Mouse (Mus musculus): ENCODE measurements around the gene Naa16.
"Not testable (repeated sequence)": the region's sequence is repeated elsewhere in the genome, so short reads cannot be mapped to it uniquely, and the experiment has no call there.

Gene Naa16

GRCm38 (mm10) chr14:79390265-79390926, at the start of gene Naa16:
TSS of gene Naa16 (minus strand) at chr14:79390778.
- peak; percentile 95 to 99 for DNase-seq (ENCODE audit: low spot score in 2 of 2)

GRCm38 (mm10) chr14:79434068-79434467, 43.5 kb upstream of the Naa16 start:
- no peak for DNase-seq (ENCODE audit: low spot score in 2 of 2)

- DNase-seq (ENCODE audit: low spot score in 2 of 2), result not testable (repeated sequence)
Observed at GRCm38 (mm10) chr14:79426730-79427365, 36.3 kb upstream of the Naa16 start.

- peak; percentile 91 to 94 for DNase-seq (ENCODE audit: low spot score in 2 of 2)
Observed at GRCm38 (mm10) chr14:79425979-79426729, 35.6 kb upstream of the Naa16 start, which contains the start of gene Kbtbd7. TSS of gene Kbtbd7 (plus strand) at chr14:79426511.

- peak in 1 of 2 experiments; percentile 54 for DNase-seq (ENCODE audit: low spot score in 2 of 2)
Observed at GRCm38 (mm10) chr14:79420083-79420685, 29.6 kb upstream of the Naa16 start.

- peak in 1 of 2 experiments; percentile 57 for DNase-seq (ENCODE audit: low spot score in 2 of 2)
Observed at GRCm38 (mm10) chr14:79413121-79413520, 22.5 kb upstream of the Naa16 start.

GRCm38 (mm10) chr14:79410662-79411061, 20.1 kb upstream of the Naa16 start:
- peak in 1 of 2 experiments; percentile 38 for DNase-seq (ENCODE audit: low spot score in 2 of 2)

- DNase-seq (ENCODE audit: low spot score in 2 of 2), result peak in 1 of 2 experiments; percentile 30
Observed at GRCm38 (mm10) chr14:79409278-79409830, 18.8 kb upstream of the Naa16 start.

GRCm38 (mm10) chr14:79407641-79408040, 17.1 kb upstream of the Naa16 start:
- DNase-seq (ENCODE audit: low spot score in 2 of 2), result no peak

GRCm38 (mm10) chr14:79397321-79398122, 6.9 kb upstream of the Naa16 start, which contains the start of gene Mtrf1:
TSS of gene Mtrf1 (plus strand) at chr14:79397772.
- peak; percentile 57 to 75 for DNase-seq (ENCODE audit: low spot score in 2 of 2)

GRCm38 (mm10) chr14:79394564-79394963, 4.0 kb upstream of the Naa16 start:
- peak; percentile 44 to 70 for DNase-seq (ENCODE audit: low spot score in 2 of 2)

GRCm38 (mm10) chr14:79393289-79393688, 2.7 kb upstream of the Naa16 start:
- DNase-seq (ENCODE audit: low spot score in 2 of 2), result no peak

- peak in 1 of 2 experiments; percentile 15 for DNase-seq (ENCODE audit: low spot score in 2 of 2)
Observed at GRCm38 (mm10) chr14:79389438-79390264, 927 bp downstream of the Naa16 start.

- DNase-seq (ENCODE audit: low spot score in 2 of 2), result no peak
Observed at GRCm38 (mm10) chr14:79388304-79388703, 2.3 kb downstream of the Naa16 start.

GRCm38 (mm10) chr14:79383120-79383519, 7.5 kb downstream of the Naa16 start:
- DNase-seq (ENCODE audit: low spot score in 2 of 2), result no peak

GRCm38 (mm10) chr14:79377041-79377440, 13.5 kb downstream of the Naa16 start:
- DNase-seq (ENCODE audit: low spot score in 2 of 2), result no peak

GRCm38 (mm10) chr14:79358055-79358454, 32.5 kb downstream of the Naa16 start:
- DNase-seq (ENCODE audit: low spot score in 2 of 2), result no peak

GRCm38 (mm10) chr14:79346384-79346783, 44.2 kb downstream of the Naa16 start:
- no peak for DNase-seq (ENCODE audit: low spot score in 2 of 2)

GRCm38 (mm10) chr14:79335613-79336012, 55.0 kb downstream of the Naa16 start:
- DNase-seq (ENCODE audit: low spot score in 2 of 2), result no peak

GRCm38 (mm10) chr14:79331936-79332335, 58.6 kb downstream of the Naa16 start:
- DNase-seq (ENCODE audit: low spot score in 2 of 2), result no peak
